Mouse (Mus musculus): Measurements from ENCODE around the gene Ppil3. TPM values are rescaled to one million over a fixed set of nuclear protein-coding genes. Genes with fewer than 3 reads are reported as not detected.

The Ppil3 gene
- polyA plus RNA-seq, 1 experiment from 2014 or later = 28.7 TPM

DNA sequence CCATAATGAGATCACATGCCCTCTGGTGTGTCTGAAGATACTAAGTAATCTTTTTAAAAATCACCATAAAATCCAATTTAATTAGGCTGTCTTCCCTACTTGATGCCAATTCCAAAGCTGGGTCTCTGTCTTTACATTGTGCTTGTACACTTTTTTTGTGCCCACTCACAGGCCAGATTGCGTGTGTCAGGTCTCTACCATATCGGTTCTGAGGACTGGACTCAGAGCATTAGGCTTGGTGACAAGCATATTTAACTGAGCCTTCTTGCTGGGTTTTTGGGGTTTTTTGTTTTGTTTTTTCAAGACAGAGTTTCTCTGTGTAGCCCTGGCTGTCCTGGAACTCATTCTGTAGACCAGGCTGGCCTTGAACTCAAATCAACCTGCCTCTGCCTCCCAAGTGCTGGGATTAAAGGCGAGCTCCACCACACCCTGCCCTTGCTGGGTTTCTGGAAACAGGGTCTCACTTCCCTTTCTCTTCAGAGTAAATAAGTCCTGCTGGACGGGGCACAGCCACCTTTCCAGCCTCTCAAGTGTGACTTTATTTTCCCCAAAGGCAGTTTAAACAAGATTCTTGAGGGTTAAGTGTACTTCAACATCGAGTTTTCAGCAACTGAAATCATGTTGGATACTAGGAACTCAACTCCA is 35.6 kb downstream of the Ppil3 start:
- no peak overlapping the region for H3K4me3 ChIP-seq
- H3K27me3 ChIP-seq = no peaks in the 10 kb centered on the region
- no peak overlapping the region for H3K9ac ChIP-seq
- H3K4me2 ChIP-seq = no peak overlapping the region
- no peaks in the 10 kb centered on the region for H3K4me1 ChIP-seq (replicated peaks)
- H3K9me3 ChIP-seq (replicated peaks) = no peaks in the 10 kb centered on the region
- no peak overlapping the region for H3K27ac ChIP-seq
- 86% methylated on average over 5 of the region's 5 CpGs for WGBS
- no peak for ATAC-seq (replicated peaks; ENCODE audit: insufficient number of reproducible peaks, insufficient read depth, low FRiP score, low read depth)
- H3K36me3 ChIP-seq = peaks cover 60% of the 10 kb centered on the region

DNA sequence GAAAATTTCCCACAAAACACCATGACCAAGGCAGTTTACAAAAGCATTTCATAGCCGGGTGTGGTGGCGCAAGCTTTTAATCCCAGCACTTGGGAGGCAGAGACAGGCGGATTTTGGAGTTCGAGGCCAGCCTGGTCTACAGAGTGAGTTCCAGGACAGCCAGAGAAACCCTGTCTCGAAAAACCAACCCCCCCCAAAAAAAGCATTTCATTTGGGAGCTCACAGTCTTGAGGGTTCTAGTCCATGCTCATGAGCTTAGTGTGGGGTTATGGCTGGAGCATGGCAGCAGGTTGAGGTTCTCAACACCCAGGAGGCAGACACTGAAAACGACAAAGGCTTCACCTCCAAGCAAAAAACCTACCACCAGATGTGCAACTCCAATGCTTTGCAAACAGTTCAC is 37.1 kb downstream of the Ppil3 start:
- peaks cover 59% of the 10 kb centered on the region for H3K36me3 ChIP-seq
- H3K4me3 ChIP-seq = no peak overlapping the region
- no peak overlapping the region for H3K4me2 ChIP-seq
- no peak overlapping the region for H3K9ac ChIP-seq
- no peaks in the 10 kb centered on the region for H3K9me3 ChIP-seq (replicated peaks)
- no peaks in the 10 kb centered on the region for H3K27me3 ChIP-seq
- H3K4me1 ChIP-seq (replicated peaks) = no peaks in the 10 kb centered on the region
- H3K27ac ChIP-seq = no peak overlapping the region
- 82% methylated on average over 6 of the region's 6 CpGs for WGBS
- ATAC-seq (replicated peaks; ENCODE audit: insufficient number of reproducible peaks, insufficient read depth, low FRiP score, low read depth) = no peak

DNA sequence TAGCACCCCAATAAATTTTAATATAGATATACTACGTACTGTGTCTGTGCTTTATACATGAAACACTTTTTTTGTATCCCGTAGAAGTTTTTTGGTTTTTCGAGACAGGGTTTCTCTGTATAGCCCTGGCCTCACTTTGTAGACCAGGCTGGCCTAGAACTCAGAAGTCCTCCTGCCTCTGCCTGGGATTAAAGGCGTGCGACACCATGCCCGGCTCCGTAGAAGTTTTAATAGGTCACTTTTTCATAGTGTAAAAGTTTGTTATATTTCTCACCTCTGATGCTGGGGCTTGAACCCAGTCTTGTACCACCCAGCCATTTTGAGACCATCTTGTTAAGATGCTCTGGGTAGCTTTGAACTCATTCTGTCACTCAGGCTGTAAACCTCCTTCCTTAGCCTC is 38.0 kb downstream of the Ppil3 start:
- H3K36me3 ChIP-seq = peaks cover 59% of the 10 kb centered on the region
- ATAC-seq (replicated peaks; ENCODE audit: insufficient number of reproducible peaks, insufficient read depth, low FRiP score, low read depth) = no peak
- H3K27ac ChIP-seq = no peak overlapping the region
- H3K9me3 ChIP-seq (replicated peaks) = no peaks in the 10 kb centered on the region
- no peaks in the 10 kb centered on the region for H3K27me3 ChIP-seq
- H3K4me2 ChIP-seq = no peak overlapping the region
- H3K4me1 ChIP-seq (replicated peaks) = no peaks in the 10 kb centered on the region
- WGBS = 96% methylated on average over 7 of the region's 7 CpGs
- H3K9ac ChIP-seq = no peak overlapping the region
- H3K4me3 ChIP-seq = no peak overlapping the region

DNA sequence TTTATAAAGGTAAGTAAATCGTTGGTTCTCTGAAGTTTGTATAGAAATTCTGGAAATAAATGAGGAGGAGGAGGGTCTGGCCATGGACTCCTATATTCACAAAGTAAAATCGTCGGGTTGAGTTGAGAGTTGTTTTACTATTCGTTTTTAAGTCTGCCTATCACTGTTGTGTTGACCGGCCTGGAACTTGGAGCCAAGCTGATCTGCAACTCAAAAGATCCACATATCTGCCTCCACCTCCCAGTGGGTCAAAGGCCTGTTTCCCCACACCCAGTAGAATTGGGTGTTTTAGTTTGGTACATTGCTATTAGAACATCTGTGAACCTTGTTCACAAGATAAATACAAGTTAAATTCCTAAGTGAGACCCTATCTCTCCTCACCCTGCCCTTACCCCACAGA is 41.5 kb downstream of the Ppil3 start:
- H3K27ac ChIP-seq = no peak overlapping the region
- H3K9ac ChIP-seq = no peak overlapping the region
- no peaks in the 10 kb centered on the region for H3K4me1 ChIP-seq (replicated peaks)
- H3K9me3 ChIP-seq (replicated peaks) = no peaks in the 10 kb centered on the region
- WGBS = 94% methylated on average over 5 of the region's 5 CpGs
- no peak for ATAC-seq (replicated peaks; ENCODE audit: insufficient number of reproducible peaks, insufficient read depth, low FRiP score, low read depth)
- no peak overlapping the region for H3K4me3 ChIP-seq
- peaks cover 67% of the 10 kb centered on the region for H3K36me3 ChIP-seq
- no peak overlapping the region for H3K4me2 ChIP-seq
- no peaks in the 10 kb centered on the region for H3K27me3 ChIP-seq

DNA sequence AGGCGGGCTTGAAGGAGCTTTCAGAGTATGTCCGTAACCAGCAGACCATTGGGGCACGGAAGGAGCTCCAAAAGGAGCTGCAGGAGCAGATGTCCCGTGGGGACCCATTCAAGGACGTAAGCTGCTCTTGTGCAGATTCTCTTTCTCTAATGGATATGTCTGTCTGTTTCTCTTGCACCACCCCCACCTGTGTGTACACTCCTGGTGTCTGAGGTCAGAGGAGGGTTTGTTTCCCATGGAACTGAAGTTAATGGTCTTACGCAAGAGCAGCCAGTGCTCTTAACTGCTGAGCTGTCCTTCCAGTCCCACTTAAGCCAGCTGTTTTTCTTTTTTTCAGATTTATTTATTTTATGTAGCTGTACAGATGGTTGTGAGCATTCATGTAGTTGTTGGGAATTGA is 43.9 kb downstream of the Ppil3 start:
- H3K36me3 ChIP-seq = peaks cover 80% of the 10 kb centered on the region
- no peak overlapping the region for H3K4me2 ChIP-seq
- 89% methylated on average over 6 of the region's 6 CpGs for WGBS
- no peak for ATAC-seq (replicated peaks; ENCODE audit: insufficient number of reproducible peaks, insufficient read depth, low FRiP score, low read depth)
- no peak overlapping the region for H3K4me3 ChIP-seq
- H3K27me3 ChIP-seq = no peaks in the 10 kb centered on the region
- no peak overlapping the region for H3K27ac ChIP-seq
- no peaks in the 10 kb centered on the region for H3K4me1 ChIP-seq (replicated peaks)
- no peak overlapping the region for H3K9ac ChIP-seq
- no peaks in the 10 kb centered on the region for H3K9me3 ChIP-seq (replicated peaks)

DNA sequence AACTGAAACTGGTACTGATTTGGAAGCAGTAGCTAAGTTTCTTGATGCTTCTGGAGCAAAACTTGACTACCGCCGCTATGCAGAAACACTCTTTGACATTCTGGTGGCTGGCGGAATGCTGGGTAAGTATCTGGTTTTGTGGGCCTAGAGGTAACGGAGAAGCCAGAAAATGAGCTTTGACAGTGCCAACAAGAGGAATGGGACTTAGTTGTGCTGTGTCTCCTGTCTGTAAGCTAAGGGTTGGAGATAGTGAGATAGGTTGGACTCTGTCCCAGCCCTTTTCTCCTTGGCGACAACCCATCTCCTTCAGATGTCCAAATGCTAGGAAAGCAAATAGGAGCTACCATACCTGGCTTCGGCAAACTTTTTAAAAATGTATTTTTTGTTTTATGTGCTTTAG is 47.6 kb downstream of the Ppil3 start:
- ATAC-seq (replicated peaks; ENCODE audit: insufficient number of reproducible peaks, insufficient read depth, low FRiP score, low read depth) = no peak

DNA sequence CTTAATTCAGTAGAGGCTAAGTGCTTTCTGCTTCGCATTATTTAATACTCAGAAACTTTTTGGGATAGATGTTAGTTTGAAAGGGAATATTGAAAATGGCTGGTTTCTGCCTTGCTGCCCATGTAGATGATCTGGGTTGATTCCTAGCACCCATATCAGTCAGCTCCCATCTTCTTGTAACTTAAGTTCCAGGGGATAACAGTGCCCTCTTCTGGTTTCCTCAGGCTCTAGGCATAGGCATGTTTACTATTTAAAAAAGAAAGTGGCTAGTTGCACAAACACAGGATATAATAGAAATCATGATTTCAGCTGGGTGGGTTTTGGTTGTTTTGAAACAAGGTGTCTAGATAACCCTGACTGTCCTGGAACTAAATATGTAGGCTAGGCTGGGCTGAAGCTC is 49.1 kb downstream of the Ppil3 start:
- Histone ChIP-seq H3K36me3 (peaks cover 60% of the 10 kb centered on the region), H3K27me3 (no peaks in the 10 kb centered on the region), H3K27ac (no peak overlapping the region), H3K4me2 (no peak overlapping the region), H3K9me3 (replicated peaks) (no peaks in the 10 kb centered on the region), H3K9ac (no peak overlapping the region), H3K4me3 (no peak overlapping the region), H3K4me1 (replicated peaks) (peaks cover 18% of the 10 kb centered on the region)
- WGBS = 97% methylated on average over 1 of the region's 1 CpGs
- no peak for ATAC-seq (replicated peaks; ENCODE audit: insufficient number of reproducible peaks, insufficient read depth, low FRiP score, low read depth)

More for the DNA sequence above, 47.6 kb downstream of the Ppil3 start:
- Histone ChIP-seq H3K9me3 (replicated peaks) (no peaks in the 10 kb centered on the region), H3K4me2 (no peak overlapping the region), H3K27me3 (no peaks in the 10 kb centered on the region), H3K4me3 (no peak overlapping the region), H3K4me1 (replicated peaks) (peaks cover 10% of the 10 kb centered on the region; the same call in 1 of the 2 replicates), H3K36me3 (peaks cover 74% of the 10 kb centered on the region), H3K27ac (no peak overlapping the region), H3K9ac (no peak overlapping the region)
- WGBS = 89% methylated on average over 6 of the region's 6 CpGs

DNA sequence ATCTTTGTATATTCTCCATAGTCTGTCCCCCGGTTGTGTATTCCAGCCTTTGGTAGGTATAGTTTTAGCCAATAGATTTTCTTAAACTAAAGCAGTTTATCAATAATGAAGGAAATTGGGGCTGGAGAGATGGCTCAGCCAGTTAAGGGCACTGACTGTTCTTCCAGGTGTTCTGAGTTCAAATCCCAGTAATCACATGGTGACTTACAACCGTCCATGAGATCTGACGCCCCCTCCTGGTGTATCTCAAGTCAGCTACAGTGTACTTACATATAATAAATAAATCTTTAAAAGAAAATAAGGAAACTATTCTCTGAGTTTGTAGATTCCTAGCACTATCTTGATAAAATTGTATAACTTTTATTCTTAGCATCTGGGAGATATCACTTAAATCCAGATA is 49.9 kb downstream of the Ppil3 start:
- WGBS = 88% methylated on average over 3 of the region's 3 CpGs
- Histone ChIP-seq H3K9ac (no peak overlapping the region), H3K36me3 (peaks cover 51% of the 10 kb centered on the region), H3K27ac (no peak overlapping the region), H3K4me3 (no peak overlapping the region), H3K4me1 (replicated peaks) (peaks cover 19% of the 10 kb centered on the region), H3K4me2 (no peak overlapping the region), H3K9me3 (replicated peaks) (no peaks in the 10 kb centered on the region), H3K27me3 (no peaks in the 10 kb centered on the region)
- no peak for ATAC-seq (replicated peaks; ENCODE audit: insufficient number of reproducible peaks, insufficient read depth, low FRiP score, low read depth)

DNA sequence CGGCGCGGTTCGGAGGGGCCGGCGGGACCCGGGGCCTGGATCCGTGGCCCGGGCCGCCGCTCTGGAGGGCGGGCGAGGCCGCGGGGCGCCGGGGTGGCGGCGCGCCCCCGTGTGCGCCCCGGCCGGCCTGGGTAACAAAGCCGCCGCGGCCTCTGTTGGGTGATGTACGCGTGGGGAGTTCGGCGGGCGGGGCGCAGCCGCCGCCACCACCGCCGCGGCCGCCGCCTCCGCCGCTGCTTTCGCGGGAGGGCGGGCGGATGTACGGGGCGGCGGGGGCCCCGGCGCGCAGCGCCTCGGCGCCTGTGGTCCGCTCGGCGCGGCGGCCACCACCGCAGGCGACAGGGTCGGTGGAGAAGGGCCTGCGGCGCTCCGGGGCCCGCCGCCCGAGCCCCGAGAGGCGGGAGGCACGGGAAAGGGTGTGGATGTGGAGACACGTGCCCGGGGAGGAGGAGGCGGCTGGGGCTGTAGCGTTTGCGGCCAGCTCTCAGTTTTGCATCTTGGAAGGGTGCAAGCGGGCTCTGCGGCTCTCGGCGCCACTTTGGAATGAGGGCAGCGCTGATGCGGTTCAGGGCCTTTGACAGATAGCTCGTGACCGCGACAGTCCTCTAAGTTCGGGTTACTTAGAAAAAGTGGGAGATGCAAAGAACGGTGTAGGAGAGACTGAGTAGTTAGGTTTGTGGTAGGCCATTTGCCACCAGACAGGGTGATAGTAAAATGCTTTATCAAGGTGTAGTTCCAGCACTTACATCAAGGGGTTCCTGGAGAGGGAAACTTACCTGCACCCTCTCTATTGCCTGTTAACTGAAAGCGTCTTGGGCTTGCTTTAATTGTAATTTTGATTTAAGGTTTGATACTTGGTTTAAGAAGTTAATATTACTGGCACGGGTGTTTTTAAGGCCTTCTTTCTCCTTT is 51.7 kb downstream of the Ppil3 start:
- peak overlapping the region; percentile 99 for H3K27ac ChIP-seq
- H3K4me3 ChIP-seq = peak overlapping the region; percentile 89
- no peaks in the 10 kb centered on the region for H3K9me3 ChIP-seq (replicated peaks)
- peaks cover 19% of the 10 kb centered on the region for H3K4me1 ChIP-seq (replicated peaks)
- peak; percentile 59 for ATAC-seq (replicated peaks; ENCODE audit: insufficient number of reproducible peaks, insufficient read depth, low FRiP score, low read depth)
- H3K4me2 ChIP-seq = peak overlapping the region; percentile 73
- peak overlapping the region; percentile 95 for H3K9ac ChIP-seq
- peaks cover 35% of the 10 kb centered on the region for H3K36me3 ChIP-seq
- WGBS = under 1% methylated on average over 82 of the region's 90 CpGs
- no peaks in the 10 kb centered on the region for H3K27me3 ChIP-seq

DNA sequence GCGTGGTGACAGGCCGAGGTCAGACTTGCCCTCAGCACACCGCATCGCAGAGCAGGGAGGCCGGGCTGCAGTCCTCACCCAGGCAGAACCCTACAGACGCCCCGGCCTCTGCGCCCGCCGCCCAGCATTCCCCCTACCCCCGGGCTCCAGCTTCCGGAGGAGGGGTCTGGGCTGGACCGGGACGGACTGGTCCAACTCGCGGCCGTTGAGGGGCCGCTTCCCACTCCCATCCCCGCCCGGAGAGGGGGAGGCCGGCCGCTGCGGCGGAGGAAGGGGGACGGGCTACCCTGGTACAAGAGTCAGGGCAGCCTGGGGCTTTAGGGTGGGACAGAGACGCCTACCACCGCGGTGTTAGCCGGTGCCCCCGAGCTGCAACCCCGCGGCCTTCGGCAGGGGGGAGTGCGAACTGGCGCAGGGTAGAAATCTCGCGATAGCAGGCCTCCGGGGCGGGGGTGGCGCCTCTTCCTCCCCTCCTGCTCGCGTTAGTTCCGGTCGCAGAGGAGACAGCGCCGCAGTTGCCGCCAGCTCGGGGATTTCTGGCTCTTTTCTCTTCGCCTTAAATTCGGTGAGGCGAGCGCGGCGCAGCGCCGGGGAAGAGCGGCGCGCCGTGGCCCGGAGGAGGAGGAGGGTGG is 52.5 kb downstream of the Ppil3 start, which contains the start of gene Bzw1:
Gene Bzw1, plus strand, starts transcription at position 247 of the 632 bp plus-strand sequence.
- Histone ChIP-seq H3K36me3 (peaks cover 28% of the 10 kb centered on the region), H3K9ac (peak within 1 kb of the TSS; percentile 95), H3K27me3 (no peaks in the 10 kb centered on the region), H3K9me3 (replicated peaks) (no peaks in the 10 kb centered on the region), H3K4me1 (replicated peaks) (peaks cover 19% of the 10 kb centered on the region), H3K4me3 (peak within 1 kb of the TSS; percentile 89), H3K27ac (peak within 1 kb of the TSS; percentile 99), H3K4me2 (peak within 1 kb of the TSS; percentile 73)
- peak; percentile 95 for ATAC-seq (replicated peaks; ENCODE audit: insufficient number of reproducible peaks, insufficient read depth, low FRiP score, low read depth)
- under 1% methylated on average over 56 of the region's 61 CpGs for WGBS

DNA sequence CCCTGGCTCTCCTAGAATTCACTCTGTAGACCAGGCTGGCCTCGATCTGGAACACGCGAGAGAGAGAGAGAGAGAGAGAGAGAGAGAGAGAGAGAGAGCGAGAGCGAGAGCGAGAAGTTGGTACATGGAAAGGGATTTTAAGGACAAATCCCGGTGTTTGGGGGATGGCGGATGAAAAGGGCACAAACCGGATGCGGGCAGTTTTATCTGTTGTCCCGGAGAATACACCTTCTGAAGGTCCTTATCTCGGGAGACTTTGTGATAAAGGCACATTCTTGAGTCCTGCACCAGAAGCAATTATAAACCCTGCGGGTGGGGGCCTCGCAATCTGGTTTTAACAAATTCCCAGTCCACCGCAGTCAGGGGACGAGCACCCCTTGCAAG is 53.0 kb downstream of the Ppil3 start:
- H3K27ac ChIP-seq = peak overlapping the region; percentile 99
- peak overlapping the region; percentile 89 for H3K4me3 ChIP-seq
- no peaks in the 10 kb centered on the region for H3K9me3 ChIP-seq (replicated peaks)
- under 1% methylated on average over 16 of the region's 16 CpGs for WGBS
- H3K27me3 ChIP-seq = no peaks in the 10 kb centered on the region
- ATAC-seq (replicated peaks; ENCODE audit: insufficient number of reproducible peaks, insufficient read depth, low FRiP score, low read depth) = no peak
- peak overlapping the region; percentile 95 for H3K9ac ChIP-seq
- peaks cover 19% of the 10 kb centered on the region for H3K4me1 ChIP-seq (replicated peaks)
- peaks cover 23% of the 10 kb centered on the region for H3K36me3 ChIP-seq
- H3K4me2 ChIP-seq = peak overlapping the region; percentile 73

Measured in heart, embryonic 15.5 days (tissue).